Mouse (Mus musculus): ENCODE data around the gene Crat. TPM values are rescaled to one million over a fixed set of nuclear protein-coding genes. Genes with fewer than 3 reads are reported as not detected.

Crat gene
- polyA plus RNA-seq, 1 experiment from 2014 or later: 27.7 TPM

DNA sequence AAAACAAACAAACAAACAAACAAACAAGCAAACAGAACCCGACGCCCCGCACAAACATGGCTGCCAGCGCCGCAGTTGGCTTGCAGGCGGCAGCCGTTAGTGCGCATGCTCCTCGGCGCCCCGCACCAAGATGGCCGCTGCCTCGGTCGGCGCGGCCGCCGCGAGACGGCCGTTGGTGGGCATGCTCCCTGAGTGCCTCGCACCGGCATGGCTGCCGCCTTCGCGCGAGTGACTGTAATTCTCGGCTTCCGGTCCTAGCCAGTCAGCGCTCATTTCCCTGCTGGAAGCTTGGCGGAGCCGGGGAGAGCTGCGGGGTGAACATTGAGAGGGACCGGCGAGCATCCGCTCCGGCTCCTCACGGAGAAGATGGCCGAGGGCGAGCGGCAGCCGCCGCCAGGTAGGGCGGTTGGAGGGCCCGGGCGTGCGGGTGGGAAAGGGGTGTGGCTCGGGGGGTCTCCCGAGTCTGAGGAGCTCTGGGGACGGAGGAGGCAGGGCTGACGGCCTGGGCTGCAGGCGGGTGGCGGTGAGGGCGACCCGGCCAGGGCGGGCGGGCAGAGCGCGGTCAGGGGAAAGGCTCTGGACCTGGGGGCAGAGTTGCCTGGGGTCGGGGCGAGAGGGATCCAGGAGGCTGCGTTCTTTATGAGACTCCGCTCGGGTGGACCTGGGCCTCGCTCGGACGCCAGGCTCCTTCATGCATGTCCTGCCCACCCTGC, 479 bp upstream of the Crat start, which contains the start of gene Ptpa:
Gene Ptpa, plus strand, starts transcription at position 104 of the 713 bp plus-strand sequence.
- under 1% methylated on average over 57 of the region's 67 CpGs for WGBS
- peak; percentile 92 for ATAC-seq (ENCODE audit: low read depth)
- H3K36me3 ChIP-seq (ENCODE audit: control insufficient read depth, insufficient read depth, low read length): 0 out of 2 replicates have a peak, but pooled peaks cover 4% of the 10 kb centered on the region

DNA sequence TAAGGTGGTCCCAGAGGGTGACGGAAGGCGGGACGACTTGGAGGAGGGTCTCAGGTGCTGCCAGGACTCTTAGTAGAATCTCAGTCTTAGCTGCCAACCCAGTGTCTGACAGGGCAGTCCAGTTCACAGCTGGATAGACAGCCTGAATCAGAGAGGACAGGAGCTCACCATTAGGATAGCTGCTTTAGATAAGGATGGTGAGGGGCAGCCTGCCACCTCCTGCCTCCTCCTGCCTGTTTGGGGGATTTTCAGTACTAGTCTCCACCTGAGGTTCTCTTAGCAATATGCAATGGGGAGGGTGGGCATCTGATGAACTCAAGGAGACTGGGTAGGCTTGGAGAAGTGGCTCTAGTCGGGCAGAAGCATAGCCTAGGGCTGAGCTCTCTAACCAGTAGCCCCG, 932 bp downstream of the Crat start:
- no peak for ATAC-seq (ENCODE audit: low read depth)
- peak overlapping the region; percentile 89 for H3K9ac ChIP-seq (replicated peaks; ENCODE audit: low read depth, low read length)
- H3K9me3 ChIP-seq (ENCODE audit: control insufficient read depth, low read length): no peaks in the 10 kb centered on the region
- peak overlapping the region; percentile 84 for H3K4me3 ChIP-seq (ENCODE audit: low read depth, low read length)
- 42% methylated on average over 5 of the region's 5 CpGs for WGBS
- H3K4me2 ChIP-seq (ENCODE audit: low read depth, low read length): peak overlapping the region; percentile 71
- no peak overlapping the region; the same call in 1 of the 2 replicates for H3K27ac ChIP-seq (ENCODE audit: low read depth, low read length)
- H3K4me1 ChIP-seq (ENCODE audit: control insufficient read depth, insufficient read depth, low read length): peaks cover 27% of the 10 kb centered on the region
- H3K36me3 ChIP-seq (ENCODE audit: control insufficient read depth, insufficient read depth, low read length): peaks cover 9% of the 10 kb centered on the region; the same call in 1 of the 2 replicates
- no peaks in the 10 kb centered on the region for H3K27me3 ChIP-seq (ENCODE audit: control insufficient read depth, insufficient read depth, low read length)

More for the DNA sequence above, 479 bp upstream of the Crat start, which contains the start of gene Ptpa:
- H3K27ac ChIP-seq (ENCODE audit: low read depth, low read length): peak within 1 kb of the TSS; percentile 96
- peaks cover 27% of the 10 kb centered on the region for H3K4me1 ChIP-seq (ENCODE audit: control insufficient read depth, insufficient read depth, low read length)
- H3K9me3 ChIP-seq (ENCODE audit: control insufficient read depth, low read length): no peaks in the 10 kb centered on the region
- no peaks in the 10 kb centered on the region for H3K27me3 ChIP-seq (ENCODE audit: control insufficient read depth, insufficient read depth, low read length)
- H3K9ac ChIP-seq (replicated peaks; ENCODE audit: low read depth, low read length): peak within 1 kb of the TSS; percentile 89
- H3K4me2 ChIP-seq (ENCODE audit: low read depth, low read length): peak within 1 kb of the TSS; percentile 71
- peak within 1 kb of the TSS; percentile 84 for H3K4me3 ChIP-seq (ENCODE audit: low read depth, low read length)

- Histone ChIP-seq H3K4me1 (ENCODE audit: control insufficient read depth, insufficient read depth, low read length) (peaks cover 26% of the 10 kb centered on the region), H3K4me3 (ENCODE audit: low read depth, low read length) (no peak overlapping the region; the same call in 1 of the 2 replicates), H3K4me2 (ENCODE audit: low read depth, low read length) (peak overlapping the region; percentile 71; the same call in 1 of the 2 replicates), H3K36me3 (ENCODE audit: control insufficient read depth, insufficient read depth, low read length) (peaks cover 14% of the 10 kb centered on the region), H3K9ac (replicated peaks; ENCODE audit: low read depth, low read length) (no peak overlapping the region), H3K9me3 (ENCODE audit: control insufficient read depth, low read length) (no peaks in the 10 kb centered on the region), H3K27ac (ENCODE audit: low read depth, low read length) (no peak overlapping the region), H3K27me3 (ENCODE audit: control insufficient read depth, insufficient read depth, low read length) (no peaks in the 10 kb centered on the region)
- ATAC-seq (ENCODE audit: low read depth): no peak
- 91% methylated on average over 4 of the region's 4 CpGs for WGBS
These were observed 1.5 kb downstream of the Crat start for GRCm38 (mm10) chr2:30414101-30414500.

DNA sequence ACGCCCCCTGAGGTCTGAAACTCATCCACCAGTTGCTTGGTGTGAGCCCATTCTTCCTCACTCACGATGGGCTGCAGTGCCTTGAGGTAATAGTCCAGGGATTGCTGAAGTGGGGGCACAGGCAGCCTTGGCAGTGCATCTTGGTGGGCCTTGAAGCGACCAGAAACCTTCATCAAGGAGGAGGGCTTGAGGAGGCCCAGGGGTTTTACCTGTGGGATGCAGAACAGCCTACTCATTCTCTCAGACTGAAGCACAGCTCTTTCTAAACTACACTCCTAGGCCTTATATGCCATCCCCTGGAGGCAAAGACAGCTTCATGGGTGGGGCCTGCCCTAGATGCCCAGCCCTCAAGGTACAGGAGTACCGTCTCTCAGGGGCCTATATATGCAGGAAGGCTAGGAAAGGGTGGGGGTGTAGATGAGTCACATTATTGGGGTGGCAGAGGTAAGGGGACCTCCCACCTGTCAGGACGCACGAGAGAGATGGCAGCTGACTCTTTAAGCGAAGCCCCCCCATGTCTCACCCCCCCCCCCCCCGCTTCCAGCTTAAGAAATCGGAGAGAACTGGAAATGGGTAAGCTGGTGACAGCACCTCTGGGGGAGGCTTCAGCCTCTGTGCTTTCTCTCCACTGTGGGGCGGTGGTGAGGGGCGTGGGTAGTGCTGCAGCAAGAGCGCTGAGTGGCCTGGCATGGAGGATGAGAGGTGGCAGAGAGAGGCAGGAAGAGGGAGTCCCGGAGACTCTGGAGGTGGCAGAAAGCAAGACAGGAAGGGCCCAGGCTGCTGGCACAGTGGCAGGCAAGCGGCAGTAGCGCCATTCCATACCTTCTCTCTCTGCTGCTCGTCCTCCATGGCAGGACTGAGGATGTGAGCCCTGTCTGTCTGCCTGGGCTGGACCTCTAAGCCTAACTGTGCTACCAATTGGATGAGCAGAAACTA, 2.3 kb downstream of the Crat start:
- Histone ChIP-seq H3K4me3 (ENCODE audit: low read depth, low read length) (no peak overlapping the region), H3K9ac (replicated peaks; ENCODE audit: low read depth, low read length) (no peak overlapping the region), H3K9me3 (ENCODE audit: control insufficient read depth, low read length) (no peaks in the 10 kb centered on the region), H3K36me3 (ENCODE audit: control insufficient read depth, insufficient read depth, low read length) (peaks cover 22% of the 10 kb centered on the region), H3K4me2 (ENCODE audit: low read depth, low read length) (no peak overlapping the region), H3K27ac (ENCODE audit: low read depth, low read length) (no peak overlapping the region), H3K4me1 (ENCODE audit: control insufficient read depth, insufficient read depth, low read length) (peaks cover 18% of the 10 kb centered on the region), H3K27me3 (ENCODE audit: control insufficient read depth, insufficient read depth, low read length) (no peaks in the 10 kb centered on the region)
- 81% methylated on average over 16 of the region's 16 CpGs for WGBS
- ATAC-seq (ENCODE audit: low read depth): no peak

- H3K27ac ChIP-seq (ENCODE audit: low read depth, low read length): no peak overlapping the region
- H3K9me3 ChIP-seq (ENCODE audit: control insufficient read depth, low read length): no peaks in the 10 kb centered on the region
- H3K4me3 ChIP-seq (ENCODE audit: low read depth, low read length): no peak overlapping the region
- ATAC-seq (ENCODE audit: low read depth): no peak
- H3K4me2 ChIP-seq (ENCODE audit: low read depth, low read length): no peak overlapping the region
- WGBS: 95% methylated on average over 5 of the region's 5 CpGs
- H3K36me3 ChIP-seq (ENCODE audit: control insufficient read depth, insufficient read depth, low read length): peaks cover 46% of the 10 kb centered on the region
- no peaks in the 10 kb centered on the region for H3K27me3 ChIP-seq (ENCODE audit: control insufficient read depth, insufficient read depth, low read length)
- H3K4me1 ChIP-seq (ENCODE audit: control insufficient read depth, insufficient read depth, low read length): peaks cover 7% of the 10 kb centered on the region
- no peak overlapping the region for H3K9ac ChIP-seq (replicated peaks; ENCODE audit: low read depth, low read length)
These were observed 6.0 kb downstream of the Crat start for GRCm38 (mm10) chr2:30409454-30410176.

DNA sequence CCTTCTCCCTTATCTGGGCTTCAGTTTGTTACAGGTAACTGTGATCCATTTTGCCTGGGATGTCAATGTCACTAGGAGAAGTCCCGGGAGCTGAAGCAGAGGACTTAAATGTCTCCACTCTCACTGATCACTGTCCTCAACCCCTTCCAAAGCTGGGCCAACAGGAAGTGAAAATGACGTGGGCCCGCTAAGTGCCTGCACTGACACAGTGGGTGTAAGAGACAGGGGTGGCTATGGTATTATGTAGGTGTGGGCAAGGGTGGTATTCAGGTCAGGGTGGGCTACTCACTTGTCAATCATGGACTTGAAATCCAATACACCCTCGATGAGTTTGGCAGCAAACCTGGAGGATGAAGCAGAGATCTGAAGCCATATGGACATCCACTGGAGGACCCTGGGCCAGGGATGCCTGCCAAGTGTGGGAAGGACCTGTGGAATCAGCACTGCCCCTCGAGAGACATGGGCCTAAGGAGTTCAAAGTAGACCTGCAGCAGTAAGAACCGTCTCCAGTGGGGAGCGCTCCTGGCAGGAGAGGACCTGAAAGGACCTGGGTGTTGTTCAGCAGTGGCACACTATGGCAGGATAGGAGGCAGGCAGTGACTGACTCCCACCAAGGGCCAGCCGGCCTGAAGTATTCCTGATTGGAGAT, 7.0 kb downstream of the Crat start:
- Histone ChIP-seq H3K36me3 (ENCODE audit: control insufficient read depth, insufficient read depth, low read length) (peaks cover 54% of the 10 kb centered on the region), H3K27me3 (ENCODE audit: control insufficient read depth, insufficient read depth, low read length) (no peaks in the 10 kb centered on the region), H3K9ac (replicated peaks; ENCODE audit: low read depth, low read length) (no peak overlapping the region), H3K4me3 (ENCODE audit: low read depth, low read length) (no peak overlapping the region), H3K9me3 (ENCODE audit: control insufficient read depth, low read length) (no peaks in the 10 kb centered on the region), H3K27ac (ENCODE audit: low read depth, low read length) (no peak overlapping the region), H3K4me1 (ENCODE audit: control insufficient read depth, insufficient read depth, low read length) (no peaks in the 10 kb centered on the region), H3K4me2 (ENCODE audit: low read depth, low read length) (no peak overlapping the region)
- WGBS: 90% methylated on average over 8 of the region's 8 CpGs
- ATAC-seq (ENCODE audit: low read depth): no peak

- H3K4me3 ChIP-seq (ENCODE audit: low read depth, low read length): no peak overlapping the region
- H3K9ac ChIP-seq (replicated peaks; ENCODE audit: low read depth, low read length): no peak overlapping the region
- H3K27ac ChIP-seq (ENCODE audit: low read depth, low read length): no peak overlapping the region
- peaks cover 59% of the 10 kb centered on the region for H3K36me3 ChIP-seq (ENCODE audit: control insufficient read depth, insufficient read depth, low read length)
- no peak overlapping the region for H3K4me2 ChIP-seq (ENCODE audit: low read depth, low read length)
- H3K9me3 ChIP-seq (ENCODE audit: control insufficient read depth, low read length): no peaks in the 10 kb centered on the region
- 91% methylated on average over 10 of the region's 10 CpGs for WGBS
- no peak for ATAC-seq (ENCODE audit: low read depth)
- no peaks in the 10 kb centered on the region for H3K4me1 ChIP-seq (ENCODE audit: control insufficient read depth, insufficient read depth, low read length)
- H3K27me3 ChIP-seq (ENCODE audit: control insufficient read depth, insufficient read depth, low read length): no peaks in the 10 kb centered on the region
These were observed 7.8 kb downstream of the Crat start for GRCm38 (mm10) chr2:30407778-30408177.

DNA sequence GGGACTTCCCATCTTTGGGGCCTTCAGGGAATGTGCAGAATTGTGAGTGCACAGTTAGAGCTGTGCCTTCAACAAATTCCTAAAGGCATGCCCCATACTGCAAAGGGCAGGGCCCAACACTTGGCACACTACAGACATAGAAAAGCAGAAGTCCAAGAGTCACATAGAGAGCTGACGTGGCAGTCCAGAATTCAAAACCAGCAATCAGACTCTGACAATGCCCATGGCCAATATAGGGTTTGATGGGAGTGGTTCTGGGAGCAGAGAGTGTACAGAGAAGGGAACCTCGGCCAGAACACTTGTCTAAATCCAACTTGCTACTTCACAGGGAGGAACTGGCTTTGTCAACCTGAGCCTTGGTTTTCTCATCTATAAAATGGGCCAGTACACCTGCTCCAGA, 8.4 kb downstream of the Crat start:
- H3K36me3 ChIP-seq (ENCODE audit: control insufficient read depth, insufficient read depth, low read length): peaks cover 57% of the 10 kb centered on the region
- H3K4me3 ChIP-seq (ENCODE audit: low read depth, low read length): no peak overlapping the region
- H3K9ac ChIP-seq (replicated peaks; ENCODE audit: low read depth, low read length): no peak overlapping the region
- H3K9me3 ChIP-seq (ENCODE audit: control insufficient read depth, low read length): no peaks in the 10 kb centered on the region
- 84% methylated on average over 2 of the region's 2 CpGs for WGBS
- H3K27ac ChIP-seq (ENCODE audit: low read depth, low read length): no peak overlapping the region
- H3K4me1 ChIP-seq (ENCODE audit: control insufficient read depth, insufficient read depth, low read length): no peaks in the 10 kb centered on the region
- no peaks in the 10 kb centered on the region for H3K27me3 ChIP-seq (ENCODE audit: control insufficient read depth, insufficient read depth, low read length)
- no peak for ATAC-seq (ENCODE audit: low read depth)
- no peak overlapping the region for H3K4me2 ChIP-seq (ENCODE audit: low read depth, low read length)
